Comparison of ENCODE assay signal across 12 mouse cellular contexts in genomic region chr5:31766841-31767542, GRCm38 (mm10).
DNase-seq lines count a peak whose midpoint lies in the region; ATAC-seq and TF ChIP-seq lines count a peak whose summit lies in the region.
"Had no signal": no experiment of that assay in that cellular context is flagged by ENCODE, and none has a peak within 500 bp of the region (broad histone marks: within the 10 kb centered on the region; RNA-seq: fewer than 3 reads in every experiment).

No protein-coding gene starts in this region.

- no peak overlapping the region for H3K9ac ChIP-seq in liver, embryonic 13.5 days
- H3K9ac ChIP-seq in stomach, postnatal 0 days (ENCODE audit: low read length): no peak overlapping the region
- H3K9ac ChIP-seq in forebrain, embryonic 13.5 days: no peak overlapping the region
- H3K9ac ChIP-seq: embryonic facial prominence, embryonic 12.5 days; midbrain, embryonic 15.5 days had no signal

- H3K4me3 ChIP-seq in spleen, adult 2 months (ENCODE audit: extremely low read depth, insufficient read depth, insufficient read length): no peak overlapping the region
- no peak overlapping the region for H3K4me3 ChIP-seq in liver, embryonic 13.5 days (replicated peaks)
- no peak overlapping the region for H3K4me3 ChIP-seq in stomach, postnatal 0 days (ENCODE audit: low read depth, low read length)
- no peak overlapping the region for H3K4me3 ChIP-seq in forebrain, embryonic 13.5 days
- H3K4me3 ChIP-seq: embryonic facial prominence, embryonic 12.5 days; midbrain, embryonic 15.5 days had no signal

- peak; percentile 90 for DNase-seq in heart, adult 11 months
- no peak for DNase-seq in heart, postnatal 4 days
- DNase-seq in spleen, adult 2 months (ENCODE audit: low read depth in 1 of 2, low spot score in 2 of 2): no peak
- no peak for DNase-seq in spleen, postnatal 10 days (ENCODE audit: low spot score in 2 of 2)
- no peak for DNase-seq in liver, embryonic 13.5 days
- DNase-seq in stomach, postnatal 0 days (ENCODE audit: low spot score): no peak
- DNase-seq in cerebellum, postnatal 36 days: no peak
- DNase-seq: gastrocnemius, postnatal 25 days; layer of hippocampus, adult 9-11 months had no signal

- TF ChIP-seq EP300 in stomach, postnatal 0 days (optimal IDR thresholded peaks at IDR 0.05): no peak

- no peaks in the 10 kb centered on the region for H3K27me3 ChIP-seq in spleen, adult 2 months (ENCODE audit: control insufficient read depth, insufficient read depth, low read length)
- no peaks in the 10 kb centered on the region for H3K27me3 ChIP-seq in liver, embryonic 13.5 days
- H3K27me3 ChIP-seq in stomach, postnatal 0 days (ENCODE audit: control insufficient read depth, insufficient read depth, low read length): no peaks in the 10 kb centered on the region
- H3K27me3 ChIP-seq in forebrain, embryonic 13.5 days: no peaks in the 10 kb centered on the region
- H3K27me3 ChIP-seq: embryonic facial prominence, embryonic 12.5 days; midbrain, embryonic 15.5 days had no signal

- TF ChIP-seq POLR2A in spleen, adult 2 months (IDR thresholded peaks at IDR 0.05; ENCODE audit: low read depth, low read length): no peak

- H3K4me2 ChIP-seq in liver, embryonic 13.5 days: no peak overlapping the region
- no peak overlapping the region for H3K4me2 ChIP-seq in stomach, postnatal 0 days (replicated peaks; ENCODE audit: low read depth)
- H3K4me2 ChIP-seq in forebrain, embryonic 13.5 days: no peak overlapping the region
- H3K4me2 ChIP-seq: embryonic facial prominence, embryonic 12.5 days; midbrain, embryonic 15.5 days had no signal

- ATAC-seq in liver, embryonic 13.5 days (ENCODE audit: low read depth): peak; percentile 61
- no peak for ATAC-seq in stomach, postnatal 0 days (ENCODE audit: low FRiP score, low TSS enrichment)
- no peak for ATAC-seq in forebrain, embryonic 13.5 days
- ATAC-seq: midbrain, embryonic 15.5 days had no signal

- no peaks in the 10 kb centered on the region for H3K9me3 ChIP-seq in liver, embryonic 13.5 days (replicated peaks)
- H3K9me3 ChIP-seq in stomach, postnatal 0 days (ENCODE audit: control insufficient read depth, low read length): no peaks in the 10 kb centered on the region
- H3K9me3 ChIP-seq in forebrain, embryonic 13.5 days (replicated peaks): no peaks in the 10 kb centered on the region
- H3K9me3 ChIP-seq: embryonic facial prominence, embryonic 12.5 days; midbrain, embryonic 15.5 days had no signal

- H3K4me1 ChIP-seq in spleen, adult 2 months (ENCODE audit: control insufficient read depth, insufficient read depth, insufficient read length): peaks cover 6% of the 10 kb centered on the region; the same call in 1 of the 2 replicates
- H3K4me1 ChIP-seq in liver, embryonic 13.5 days (replicated peaks): peaks cover 17% of the 10 kb centered on the region
- H3K4me1 ChIP-seq in stomach, postnatal 0 days (replicated peaks; ENCODE audit: control insufficient read depth, insufficient read depth): no peaks in the 10 kb centered on the region
- H3K4me1 ChIP-seq in forebrain, embryonic 13.5 days: 0 out of 2 replicates have a peak, but pooled peaks cover 13% of the 10 kb centered on the region
- H3K4me1 ChIP-seq: embryonic facial prominence, embryonic 12.5 days; midbrain, embryonic 15.5 days had no signal

- TF ChIP-seq CTCF in spleen, adult 2 months (IDR thresholded peaks at IDR 0.05; ENCODE audit: extremely low read depth, insufficient read depth, insufficient read length, insufficient replicate concordance): no peak
- TF ChIP-seq CTCF in stomach, postnatal 0 days (IDR thresholded peaks at IDR 0.05; ENCODE audit: low read depth): no peak

- 13% methylated on average over 4 of the region's 4 CpGs for WGBS in spleen, adult 2 months
- WGBS in liver, embryonic 13.5 days (ENCODE audit: insufficient replicate concordance): 6% methylated on average over 4 of the region's 4 CpGs
- WGBS in stomach, postnatal 0 days: 62% methylated on average over 4 of the region's 4 CpGs
- WGBS in forebrain, embryonic 13.5 days: 77% methylated on average over 4 of the region's 4 CpGs

- no peaks in the 10 kb centered on the region for H3K36me3 ChIP-seq in spleen, adult 2 months (ENCODE audit: control insufficient read depth, insufficient read depth, low read length)
- no peaks in the 10 kb centered on the region for H3K36me3 ChIP-seq in liver, embryonic 13.5 days
- H3K36me3 ChIP-seq in stomach, postnatal 0 days (ENCODE audit: control insufficient read depth, insufficient read depth, low read length): no peaks in the 10 kb centered on the region
- H3K36me3 ChIP-seq in forebrain, embryonic 13.5 days (ENCODE audit: poor library complexity, severe bottlenecking): no peaks in the 10 kb centered on the region
- H3K36me3 ChIP-seq: embryonic facial prominence, embryonic 12.5 days; midbrain, embryonic 15.5 days had no signal

- peak overlapping the region; percentile 43; the same call in 1 of the 2 replicates for H3K27ac ChIP-seq in spleen, adult 2 months (ENCODE audit: insufficient read depth, low read length)
- H3K27ac ChIP-seq in liver, embryonic 13.5 days: peak overlapping the region; percentile 60; the same call in 1 of the 2 replicates
- 0 out of 2 replicates have a peak overlapping the region, but pooled peaks have one; percentile 35 for H3K27ac ChIP-seq in stomach, postnatal 0 days (replicated peaks)
- no peak overlapping the region for H3K27ac ChIP-seq in forebrain, embryonic 13.5 days
- H3K27ac ChIP-seq: embryonic facial prominence, embryonic 12.5 days; midbrain, embryonic 15.5 days had no signal
